19 mouse cellular contexts compared by ENCODE assay signal in genomic region chr5:120315116-120315515, GRCm38 (mm10).
DNase-seq lines count a peak whose midpoint lies in the region; ATAC-seq lines count a peak whose summit lies in the region.
"Had no signal": no experiment of that assay in that cellular context is flagged by ENCODE, and none has a peak within 500 bp of the region (broad histone marks: within the 10 kb centered on the region; RNA-seq: fewer than 3 reads in every experiment).

No protein-coding gene starts in this region.

- ATAC-seq in midbrain, embryonic 13.5 days = no peak
- ATAC-seq: forebrain, embryonic 14.5 days; forebrain, embryonic 16.5 days had no signal

- no peaks in the 10 kb centered on the region for H3K36me3 ChIP-seq in midbrain, embryonic 10.5 days
- H3K36me3 ChIP-seq in midbrain, embryonic 13.5 days = no peaks in the 10 kb centered on the region
- H3K36me3 ChIP-seq: embryonic facial prominence, embryonic 13.5 days; embryonic facial prominence, embryonic 15.5 days; forebrain, embryonic 10.5 days; forebrain, embryonic 12.5 days had no signal

- no peak overlapping the region; the same call in 1 of the 2 replicates for H3K9ac ChIP-seq in midbrain, embryonic 13.5 days (replicated peaks)
- H3K9ac ChIP-seq: embryonic facial prominence, embryonic 13.5 days; embryonic facial prominence, embryonic 15.5 days; forebrain, embryonic 12.5 days had no signal

- no peak overlapping the region for H3K4me2 ChIP-seq in midbrain, embryonic 13.5 days (replicated peaks)
- H3K4me2 ChIP-seq: embryonic facial prominence, embryonic 13.5 days; embryonic facial prominence, embryonic 15.5 days; forebrain, embryonic 12.5 days had no signal

- H3K27ac ChIP-seq in midbrain, embryonic 10.5 days (replicated peaks) = 0 out of 2 replicates have a peak overlapping the region, but pooled peaks have one; percentile 6
- H3K27ac ChIP-seq in midbrain, embryonic 13.5 days = no peak overlapping the region
- H3K27ac ChIP-seq: embryonic facial prominence, embryonic 13.5 days; embryonic facial prominence, embryonic 15.5 days; forebrain, embryonic 10.5 days; forebrain, embryonic 12.5 days had no signal

- H3K27me3 ChIP-seq in midbrain, embryonic 10.5 days (ENCODE audit: low read depth, poor library complexity, severe bottlenecking) = peaks cover 100% of the 10 kb centered on the region
- peaks cover 71% of the 10 kb centered on the region for H3K27me3 ChIP-seq in midbrain, embryonic 13.5 days

- peaks cover 8% of the 10 kb centered on the region for H3K9me3 ChIP-seq in midbrain, embryonic 10.5 days (replicated peaks)
- no peaks in the 10 kb centered on the region for H3K9me3 ChIP-seq in midbrain, embryonic 13.5 days
- H3K9me3 ChIP-seq: embryonic facial prominence, embryonic 13.5 days; embryonic facial prominence, embryonic 15.5 days had no signal

- H3K4me1 ChIP-seq in midbrain, embryonic 10.5 days = peaks cover 12% of the 10 kb centered on the region; the same call in 1 of the 2 replicates
- peaks cover 10% of the 10 kb centered on the region for H3K4me1 ChIP-seq in midbrain, embryonic 13.5 days (replicated peaks)

- DNase-seq in cerebellum, postnatal 14 days = peak; percentile 37 to 40
- DNase-seq in cerebellum, postnatal 36 days = no peak
- DNase-seq in midbrain, embryonic 10.5 days (ENCODE audit: low spot score) = no peak
- DNase-seq: adrenal gland, adult 2 months; adrenal gland, postnatal 10 days; adrenal gland, postnatal 25 days; cerebellum, adult 11 months; cerebellum, adult 2 months; cerebellum, adult 9-10 months; cerebellum, postnatal 25 days; embryo, embryonic 11 days had no signal

- 59% methylated on average over 8 of the region's 8 CpGs for WGBS in midbrain, embryonic 10.5 days
- 59% methylated on average over 8 of the region's 8 CpGs for WGBS in midbrain, embryonic 13.5 days

- H3K4me3 ChIP-seq in midbrain, embryonic 10.5 days = no peak overlapping the region
- H3K4me3 ChIP-seq in midbrain, embryonic 13.5 days (replicated peaks) = no peak overlapping the region
- H3K4me3 ChIP-seq: embryonic facial prominence, embryonic 13.5 days; embryonic facial prominence, embryonic 15.5 days; erythroblast, embryonic 14.5 days; forebrain, embryonic 10.5 days; forebrain, embryonic 12.5 days had no signal

Comparison
In these comparisons a context has a peak if more than half of its experiments do, and no peak if none do; other contexts are left out.
1. DNase-seq: peak in cerebellum, postnatal 14 days (2 of 2); none in cerebellum, postnatal 36 days (0 of 2) and midbrain, embryonic 10.5 days (single experiment).